Mouse (Mus musculus) subcutaneous adipose tissue, adult 2 months (tissue): Measurements from ENCODE around the gene Shisa4. TPM values are rescaled to one million over a fixed set of nuclear protein-coding genes. Genes with fewer than 3 reads are reported as not detected.

ENCODE experiments used
- polyA plus RNA-seq: library from polyadenylated mRNA; depleted of rRNA; stranded (reverse); fragments of >200 nt; gene quantifications from 2 replicates; pipeline ENCODE4 v1.2.3, GENCODE M21; 2012; ENCODE audit warnings: low replicate concordance; rRNA removed

The Shisa4 gene
- 4.5 and 41.7 TPM in 2 replicates for polyA plus RNA-seq

DNA sequence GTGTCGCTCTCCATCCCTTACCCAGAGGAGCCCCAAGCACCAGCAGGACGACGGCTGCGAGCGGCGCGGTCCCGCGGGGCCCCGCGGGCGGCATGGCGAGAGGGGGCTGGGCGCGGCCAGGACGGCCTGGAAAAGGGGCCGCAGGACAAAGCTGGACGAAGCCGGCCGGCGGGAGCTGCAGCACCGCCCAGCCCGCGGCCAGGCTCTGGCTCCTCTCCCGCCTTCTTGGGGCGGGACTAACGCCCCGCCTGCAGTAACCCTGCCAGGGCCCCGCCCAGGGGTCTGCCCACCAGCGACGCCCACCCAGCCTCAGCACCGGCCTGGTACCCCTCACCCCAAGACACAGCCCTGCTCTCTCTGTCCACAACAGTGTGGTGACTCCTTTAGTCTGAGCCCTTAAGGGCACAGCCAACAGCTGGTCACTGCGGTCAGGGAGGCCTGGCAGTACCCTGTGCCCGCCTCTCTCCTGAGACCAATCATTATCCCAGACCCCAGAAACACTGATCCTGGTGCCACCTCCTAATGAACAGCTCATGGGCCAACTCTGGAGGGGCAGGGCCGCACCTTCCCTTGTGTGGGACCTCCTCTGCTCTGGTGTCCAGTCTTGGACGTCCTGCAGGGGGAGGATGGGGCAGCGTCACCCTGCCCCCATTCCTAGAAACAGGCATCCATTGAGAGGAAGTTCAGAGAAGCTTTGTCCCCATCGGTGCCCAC, at the start of gene Shisa4:
Gene Shisa4 (minus strand): TSS at position 370 of the 714 bp plus-strand sequence.

DNA sequence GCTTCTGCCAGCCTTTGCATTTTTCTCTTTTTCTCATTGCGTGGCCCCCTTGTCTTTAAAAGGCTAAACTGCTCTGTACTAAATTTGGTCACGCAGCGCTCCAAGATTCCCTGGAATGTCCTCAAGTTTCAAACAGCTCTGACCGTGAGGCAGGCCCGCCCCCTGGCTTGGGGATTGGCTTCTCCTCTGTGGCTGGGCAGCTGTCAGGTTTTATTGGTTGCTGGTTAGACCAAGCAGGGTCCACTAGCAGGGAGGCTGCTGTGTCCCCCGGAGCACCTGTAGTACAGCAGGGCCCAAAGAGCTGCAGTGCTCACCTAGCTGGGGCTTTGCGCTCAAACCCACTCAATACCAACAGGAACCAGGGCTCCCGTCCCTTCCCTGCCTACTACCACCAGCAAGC, 50.5 kb downstream of the Shisa4 start, which contains the start of gene Lmod1:
Gene Lmod1 (plus strand): TSS at position 237 of the 400 bp plus-strand sequence.

Other genes starting within 250 kb of the Shisa4 start
- gene Ptpn7, start 242.5 kb downstream of the Shisa4 start, polyA plus RNA-seq = 3.5 and 6.2 TPM in 2 replicates
- 74.1 and 87.4 TPM in 2 replicates for gene Arl8a, start 228.4 kb downstream of the Shisa4 start, polyA plus RNA-seq
- 1.1 and 1.2 TPM in 2 replicates for gene Gpr37l1, start 207.6 kb downstream of the Shisa4 start, polyA plus RNA-seq
- gene Elf3, start 116.7 kb downstream of the Shisa4 start, polyA plus RNA-seq = 0.24 and 39.9 TPM in 2 replicates
- gene Rnpep, start 91.2 kb downstream of the Shisa4 start, polyA plus RNA-seq = 38.9 and 60.3 TPM in 2 replicates
- gene Timm17a, start 61.5 kb downstream of the Shisa4 start, polyA plus RNA-seq = 94.0 and 143 TPM in 2 replicates
- 7.0 and 52.0 TPM in 2 replicates for gene Lmod1, start 50.4 kb downstream of the Shisa4 start, polyA plus RNA-seq
- gene Ipo9, start 55.3 kb upstream of the Shisa4 start, polyA plus RNA-seq = 159 and 208 TPM in 2 replicates
- 30.3 and 48.0 TPM in 2 replicates for gene Nav1, start 232.1 kb upstream of the Shisa4 start, polyA plus RNA-seq